Mouse (Mus musculus): ENCODE measurements around the gene Ccl9. TPM values are rescaled to one million over a fixed set of nuclear protein-coding genes. Genes with fewer than 3 reads are reported as not detected.
A peak's percentile ranks its signal among the peaks of the same experiment; 100 is the strongest.

The Ccl9 gene
- polyA plus RNA-seq, 1 experiment from 2014 or later = 1.9 TPM

DNA sequence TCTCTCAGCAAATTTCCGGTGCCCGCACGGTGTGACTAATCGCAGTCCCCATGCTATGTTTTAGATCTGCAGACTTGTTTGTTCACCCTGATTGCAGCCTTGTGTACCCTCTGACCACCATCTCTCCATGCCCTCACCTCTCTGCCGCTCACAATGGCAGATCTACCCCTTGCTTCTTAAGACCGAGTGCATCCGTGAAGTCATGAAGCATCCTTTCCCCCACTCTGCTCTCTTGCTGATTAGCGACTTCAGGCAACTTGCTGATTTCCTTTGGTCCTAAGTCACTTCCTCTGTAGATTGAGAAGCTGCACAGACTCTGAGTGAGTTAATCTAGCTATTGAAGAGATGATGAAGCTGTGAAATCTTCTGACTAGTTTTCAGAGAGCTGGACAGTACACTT lies 44.3 kb downstream of the Ccl9 start:
- Histone ChIP-seq H3K4me2 (ENCODE audit: low read length) (peak overlapping the region; percentile 27), H3K4me1 (replicated peaks; ENCODE audit: control insufficient read depth, insufficient read depth, low read length) (peaks cover 10% of the 10 kb centered on the region), H3K27me3 (replicated peaks; ENCODE audit: control insufficient read depth, insufficient read depth, low read length) (no peaks in the 10 kb centered on the region), H3K4me3 (replicated peaks; ENCODE audit: low read length) (no peak overlapping the region), H3K9me3 (ENCODE audit: control insufficient read depth, low read length) (no peaks in the 10 kb centered on the region), H3K27ac (ENCODE audit: low read length) (no peak overlapping the region), H3K9ac (replicated peaks; ENCODE audit: low read depth, low read length) (no peak overlapping the region), H3K36me3 (ENCODE audit: control insufficient read depth, insufficient read depth) (no peaks in the 10 kb centered on the region)
- WGBS = 80% methylated on average over 8 of the region's 8 CpGs
- ATAC-seq = no peak

DNA sequence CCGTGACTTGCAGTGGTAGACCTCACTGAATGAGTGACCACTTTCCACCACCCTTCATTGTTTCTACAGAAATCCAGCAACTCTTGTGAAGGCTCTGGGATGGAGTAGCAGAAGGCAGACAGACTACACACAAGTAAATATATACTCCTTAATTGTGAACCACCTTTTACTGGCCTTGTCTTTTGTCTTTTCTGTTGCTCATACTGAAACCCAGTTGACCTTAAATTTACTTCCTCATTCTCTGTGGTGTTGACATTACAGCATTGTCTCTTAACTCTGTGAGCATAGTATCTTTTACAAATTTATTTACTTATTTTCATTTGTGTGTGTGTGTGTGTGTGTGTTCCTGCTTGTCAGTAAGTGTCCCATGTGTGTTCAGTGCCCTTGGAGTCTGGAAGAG lies 45.2 kb downstream of the Ccl9 start:
- no peak overlapping the region for H3K27ac ChIP-seq (ENCODE audit: low read length)
- H3K9me3 ChIP-seq (ENCODE audit: control insufficient read depth, low read length) = no peaks in the 10 kb centered on the region
- no peak overlapping the region for H3K4me3 ChIP-seq (replicated peaks; ENCODE audit: low read length)
- peaks cover 10% of the 10 kb centered on the region for H3K4me1 ChIP-seq (replicated peaks; ENCODE audit: control insufficient read depth, insufficient read depth, low read length)
- H3K9ac ChIP-seq (replicated peaks; ENCODE audit: low read depth, low read length) = no peak overlapping the region
- H3K36me3 ChIP-seq (ENCODE audit: control insufficient read depth, insufficient read depth) = no peaks in the 10 kb centered on the region
- H3K4me2 ChIP-seq (ENCODE audit: low read length) = no peak overlapping the region
- WGBS = 96% methylated on average over 1 of the region's 1 CpGs
- ATAC-seq = no peak
- H3K27me3 ChIP-seq (replicated peaks; ENCODE audit: control insufficient read depth, insufficient read depth, low read length) = no peaks in the 10 kb centered on the region

DNA sequence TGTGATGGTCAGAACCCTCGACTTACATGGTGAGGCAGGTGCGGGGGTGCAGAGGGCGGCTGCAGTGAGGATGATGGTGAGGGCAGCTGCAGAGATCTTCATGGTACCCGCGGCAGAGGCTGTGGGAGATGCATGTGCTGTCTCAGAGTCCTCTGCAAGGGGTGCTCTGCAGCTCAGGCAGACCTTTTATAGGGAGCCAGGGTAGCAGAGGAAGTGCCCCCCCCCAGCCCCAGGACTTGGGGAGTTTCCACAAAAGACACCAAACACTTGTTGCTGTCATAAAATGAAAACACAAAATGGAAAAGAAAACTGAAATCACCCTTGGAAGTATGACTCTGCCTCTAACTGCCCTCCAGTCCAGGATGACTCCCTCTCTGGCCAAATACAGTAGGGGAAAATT lies 48.1 kb downstream of the Ccl9 start, which contains the start of gene Ccl5:
Gene Ccl5, minus strand, starts transcription at position 159 of the 400 bp plus-strand sequence.
- H3K9ac ChIP-seq (replicated peaks; ENCODE audit: low read depth, low read length) = no peak within 1 kb of the TSS
- no peak within 1 kb of the TSS for H3K4me2 ChIP-seq (ENCODE audit: low read length)
- H3K27me3 ChIP-seq (replicated peaks; ENCODE audit: control insufficient read depth, insufficient read depth, low read length) = no peaks in the 10 kb centered on the region
- no peak within 1 kb of the TSS for H3K27ac ChIP-seq (ENCODE audit: low read length)
- H3K4me3 ChIP-seq (replicated peaks; ENCODE audit: low read length) = no peak within 1 kb of the TSS
- ATAC-seq = no peak
- WGBS = 92% methylated on average over 5 of the region's 5 CpGs
- no peaks in the 10 kb centered on the region for H3K9me3 ChIP-seq (ENCODE audit: control insufficient read depth, low read length)
- no peaks in the 10 kb centered on the region for H3K36me3 ChIP-seq (ENCODE audit: control insufficient read depth, insufficient read depth)
- peaks cover 10% of the 10 kb centered on the region for H3K4me1 ChIP-seq (replicated peaks; ENCODE audit: control insufficient read depth, insufficient read depth, low read length)

DNA sequence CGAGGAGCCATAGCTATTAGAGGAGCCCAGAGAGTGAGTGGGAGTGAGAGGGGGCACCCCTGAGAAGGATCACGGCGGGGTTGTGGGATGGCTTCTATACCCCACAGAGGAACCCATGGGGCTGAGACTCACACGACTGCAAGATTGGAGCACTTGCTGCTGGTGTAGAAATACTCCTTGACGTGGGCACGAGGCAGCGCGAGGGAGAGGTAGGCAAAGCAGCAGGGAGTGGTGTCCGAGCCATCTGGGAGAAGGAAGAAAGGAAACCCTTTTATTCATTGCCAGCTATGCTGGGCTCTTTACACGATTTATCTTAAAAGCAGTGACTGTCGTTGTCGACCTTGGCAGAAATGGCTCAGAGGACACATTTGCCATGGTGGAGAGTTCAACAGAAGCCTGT lies 49.4 kb downstream of the Ccl9 start:
- Histone ChIP-seq H3K9ac (replicated peaks; ENCODE audit: low read depth, low read length) (no peak overlapping the region), H3K4me3 (replicated peaks; ENCODE audit: low read length) (no peak overlapping the region), H3K4me1 (replicated peaks; ENCODE audit: control insufficient read depth, insufficient read depth, low read length) (no peaks in the 10 kb centered on the region), H3K36me3 (ENCODE audit: control insufficient read depth, insufficient read depth) (no peaks in the 10 kb centered on the region), H3K27me3 (replicated peaks; ENCODE audit: control insufficient read depth, insufficient read depth, low read length) (no peaks in the 10 kb centered on the region), H3K4me2 (ENCODE audit: low read length) (no peak overlapping the region), H3K9me3 (ENCODE audit: control insufficient read depth, low read length) (no peaks in the 10 kb centered on the region), H3K27ac (ENCODE audit: low read length) (no peak overlapping the region)
- WGBS = 78% methylated on average over 12 of the region's 12 CpGs
- no peak for ATAC-seq

Other genes starting within 250 kb of the Ccl9 start
- 24.7 and 31.4 TPM in 2 replicates for gene Rasl10b, start 169.5 kb downstream of the Ccl9 start, polyA plus RNA-seq (2015; fragmentation: Nextera tagmentation; extraction: Ambion mirVana)
- gene Gas2l2, start 149.2 kb downstream of the Ccl9 start, polyA plus RNA-seq (2015; fragmentation: Nextera tagmentation; extraction: Ambion mirVana) = 0.39 and 0.81 TPM in 2 replicates
- 0.26 and 1.0 TPM in 2 replicates for gene 1700020L24Rik, start 141.0 kb downstream of the Ccl9 start, polyA plus RNA-seq (2015; fragmentation: Nextera tagmentation; extraction: Ambion mirVana)
- gene Mmp28, start 115.6 kb downstream of the Ccl9 start, polyA plus RNA-seq (2015; fragmentation: Nextera tagmentation; extraction: Ambion mirVana) = 1.8 and 1.9 TPM in 2 replicates
- 8.8 and 17.1 TPM in 2 replicates for gene Taf15, start 105.5 kb downstream of the Ccl9 start, polyA plus RNA-seq (2015; fragmentation: Nextera tagmentation; extraction: Ambion mirVana)
- not detected in 2 replicates for gene Heatr9, start 56.5 kb downstream of the Ccl9 start, polyA plus RNA-seq (2015; fragmentation: Nextera tagmentation; extraction: Ambion mirVana)
- 0.60 TPM in 1 of 2 replicates, not detected in the other for gene Ccl5, start 48.1 kb downstream of the Ccl9 start, polyA plus RNA-seq (2015; fragmentation: Nextera tagmentation; extraction: Ambion mirVana)
- gene Ccl6, start 14.5 kb upstream of the Ccl9 start, polyA plus RNA-seq (2015; fragmentation: Nextera tagmentation; extraction: Ambion mirVana) = 1.9 and 2.4 TPM in 2 replicates
- gene Rpl9-ps1, start 67.0 kb upstream of the Ccl9 start, polyA plus RNA-seq (2015; fragmentation: Nextera tagmentation; extraction: Ambion mirVana) = not detected in 2 replicates
- 0.67 and 1.8 TPM in 2 replicates for gene Ccl3, start 70.7 kb upstream of the Ccl9 start, polyA plus RNA-seq (2015; fragmentation: Nextera tagmentation; extraction: Ambion mirVana)
- 0.93 TPM in 1 of 2 replicates, not detected in the other for gene Ccl4, start 83.9 kb upstream of the Ccl9 start, polyA plus RNA-seq (2015; fragmentation: Nextera tagmentation; extraction: Ambion mirVana)
- not detected in 2 replicates for gene Wfdc17, start 125.4 kb upstream of the Ccl9 start, polyA plus RNA-seq (2015; fragmentation: Nextera tagmentation; extraction: Ambion mirVana)
- not detected in 2 replicates for gene Wfdc18, start 130.4 kb upstream of the Ccl9 start, polyA plus RNA-seq (2015; fragmentation: Nextera tagmentation; extraction: Ambion mirVana)
- not detected in 2 replicates for gene Wfdc21, start 168.3 kb upstream of the Ccl9 start, polyA plus RNA-seq (2015; fragmentation: Nextera tagmentation; extraction: Ambion mirVana)
- gene Heatr6, start 175.1 kb upstream of the Ccl9 start, polyA plus RNA-seq (2015; fragmentation: Nextera tagmentation; extraction: Ambion mirVana) = 34.5 and 41.0 TPM in 2 replicates

All from forebrain, embryonic 16.5 days (tissue).